Mouse (Mus musculus) testis, adult 2 months (tissue): ENCODE data around the gene Dhdds. TPM values are rescaled to one million over a fixed set of nuclear protein-coding genes. Genes with fewer than 3 reads are reported as not detected.

Experiments used
- H3K27ac ChIP-seq: fragments of 200-500 bp; 2 replicates; pipeline ENCODE4 v1.5.1; 2012; ENCODE audit warnings: low read depth, low read length; ENCODE audit not compliant: control insufficient read depth, insufficient read depth
- H3K27me3 ChIP-seq: fragments of 200-500 bp; 2 replicates; pipeline ENCODE4 v1.6.1; 2012; ENCODE audit warnings: mild to moderate bottlenecking, low read length, moderate library complexity; ENCODE audit not compliant: control insufficient read depth, insufficient read depth
- H3K36me3 ChIP-seq: fragments of 200-500 bp; 2 replicates; pipeline ENCODE4 v1.6.1; 2012; ENCODE audit warnings: mild to moderate bottlenecking, low read length; ENCODE audit not compliant: control insufficient read depth, insufficient read depth
- H3K4me1 ChIP-seq: fragments of 200-500 bp; 2 replicates; pipeline ENCODE4 v1.6.1; 2012; ENCODE audit warnings: low read length; ENCODE audit not compliant: control insufficient read depth, insufficient read depth
- H3K4me3 ChIP-seq: fragments of 200-500 bp; 2 replicates; pipeline ENCODE4 v1.5.1; 2012; ENCODE audit warnings: low read depth, mild to moderate bottlenecking, low read length, moderate library complexity, mixed read lengths; ENCODE audit not compliant: control insufficient read depth
- CTCF ChIP-seq: fragments of 200-500 bp; IDR thresholded peaks from 2 replicates; pipeline ENCODE4 v1.5.1; 2012; ENCODE audit warnings: low read depth, mild to moderate bottlenecking, inconsistent platforms, low read length, moderate library complexity; ENCODE audit not compliant: control insufficient read depth, insufficient read depth, insufficient replicate concordance
- POLR2A ChIP-seq: fragments of 200-500 bp; IDR thresholded peaks from 2 replicates; pipeline ENCODE4 v1.6.1; 2012; ENCODE audit warnings: low read depth, mild to moderate bottlenecking, inconsistent platforms, low read length, moderate library complexity; ENCODE audit not compliant: control insufficient read depth
- polyA plus RNA-seq: library from polyadenylated mRNA; depleted of rRNA; stranded (reverse); fragments of >200 nt; gene quantifications from 2 replicates; pipeline ENCODE4 v1.2.3, GENCODE M21; 2012; rRNA removed

Dhdds gene
- polyA plus RNA-seq, 1 experiment = 17.3 TPM

DNA sequence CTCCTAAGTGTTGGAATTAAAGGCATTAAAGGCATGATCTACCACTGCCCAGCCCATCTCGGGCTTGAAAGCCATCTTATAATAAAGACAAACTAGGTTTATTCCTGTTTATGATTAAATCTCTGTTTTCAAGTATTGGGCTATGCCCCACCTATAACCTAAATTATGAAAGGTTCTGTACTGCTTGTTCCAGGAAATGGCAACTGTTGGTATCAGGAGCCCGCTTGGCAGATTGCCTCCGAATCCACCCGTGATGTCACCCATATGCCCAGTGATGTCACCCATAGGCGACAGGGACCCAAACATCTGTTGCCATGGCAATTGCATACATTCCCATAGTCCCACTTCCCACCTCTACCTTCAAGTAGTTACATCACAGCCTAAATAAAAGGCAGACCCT is 77.0 kb downstream of the Dhdds start:
- no peaks in the 10 kb centered on the region for H3K36me3 ChIP-seq
- no peak overlapping the region for H3K4me3 ChIP-seq
- H3K27ac ChIP-seq = no peak overlapping the region
- TF ChIP-seq POLR2A = no peak
- no peak for TF ChIP-seq CTCF
- no peaks in the 10 kb centered on the region for H3K27me3 ChIP-seq
- H3K4me1 ChIP-seq = peaks cover 7% of the 10 kb centered on the region

Other genes with a start within 250 kb of the Dhdds start
- gene Arid1a, start 244.1 kb downstream of the Dhdds start, polyA plus RNA-seq = 33.9 and 36.4 TPM in 2 replicates
- 54.8 and 57.2 TPM in 2 replicates for gene Rps6ka1, start 113.1 kb downstream of the Dhdds start, polyA plus RNA-seq
- 30.4 and 34.0 TPM in 2 replicates for gene Hmgn2, start 32.3 kb downstream of the Dhdds start, polyA plus RNA-seq
- gene Lin28a, start 17.9 kb upstream of the Dhdds start, polyA plus RNA-seq = 1.2 TPM in 2 replicates
- gene Zfp683, start 52.9 kb upstream of the Dhdds start, polyA plus RNA-seq = 0.11 TPM in 2 replicates
- 2.3 and 2.4 TPM in 2 replicates for gene Crybg2, start 59.9 kb upstream of the Dhdds start, polyA plus RNA-seq
- 2.0 and 660 TPM in 2 replicates for gene Cd52, start 94.2 kb upstream of the Dhdds start, polyA plus RNA-seq
- gene Ubxn11, start 101.7 kb upstream of the Dhdds start, polyA plus RNA-seq = 457 and 483 TPM in 2 replicates
- 85.6 and 157 TPM in 2 replicates for gene Sh3bgrl3, start 127.9 kb upstream of the Dhdds start, polyA plus RNA-seq
- gene Cep85, start 186.2 kb upstream of the Dhdds start, polyA plus RNA-seq = 110 and 114 TPM in 2 replicates
- not detected in 2 replicates for gene Gm7534, start 202.1 kb upstream of the Dhdds start, polyA plus RNA-seq
- 126 and 129 TPM in 2 replicates for gene Catsper4, start 226.5 kb upstream of the Dhdds start, polyA plus RNA-seq
- 0.88 and 1.2 TPM in 2 replicates for gene Cnksr1, start 237.5 kb upstream of the Dhdds start, polyA plus RNA-seq
- gene E130218I03Rik, start 242.7 kb upstream of the Dhdds start, polyA plus RNA-seq = 0.11 and 0.26 TPM in 2 replicates
- 7.5 and 9.7 TPM in 2 replicates for gene Zfp593, start 244.7 kb upstream of the Dhdds start, polyA plus RNA-seq
- gene Gm30191, start 246.0 kb upstream of the Dhdds start, polyA plus RNA-seq = 0.25 TPM in 1 of 2 replicates, not detected in the other